Mouse (Mus musculus) heart, adult 8-10 months (tissue): Measurements from ENCODE around the gene Snap25. TPM values are rescaled to one million over a fixed set of nuclear protein-coding genes. Genes with fewer than 3 reads are reported as not detected.

Source experiments
- DNase-seq: peaks from one replicate; pipeline ENCODE4 v3.0.0; 2022; ENCODE audit warnings: low spot score
- total RNA-seq, 4 experiments: library from RNA; stranded (reverse); gene quantifications; 2 replicates each; pipeline ENCODE4 v1.2.4; 2022

The Snap25 gene
- total RNA-seq, 4 experiments from 2014 or later = 0.17 to 0.82 (median 0.48) TPM

GRCm38 (mm10) chr2:136807992-136808726 is 94.9 kb downstream of the Snap25 start:
- peak; percentile 16 for DNase-seq

- DNase-seq = no peak
Measured at GRCm38 (mm10) chr2:136811331-136811730, 98.1 kb downstream of the Snap25 start.

- no peak for DNase-seq
Measured at GRCm38 (mm10) chr2:136816717-136817400, 103.6 kb downstream of the Snap25 start.

- no peak for DNase-seq
Measured at GRCm38 (mm10) chr2:136823751-136824716, 110.8 kb downstream of the Snap25 start.

- no peak for DNase-seq
Measured at GRCm38 (mm10) chr2:136827612-136828011, 114.4 kb downstream of the Snap25 start.

Other genes starting within 250 kb of the Snap25 start
- under 1 TPM in 2 of 4 experiments, not detected in 2; 0.23 to 0.25 TPM for gene Ankef1, start 211.5 kb upstream of the Snap25 start, total RNA-seq
- 10 to 100 TPM; 18.8 to 61.2 (median 25.1) TPM for gene AL731706.2, start 172.2 kb downstream of the Snap25 start, total RNA-seq
- gene Slx4ip, start 177.8 kb downstream of the Snap25 start, total RNA-seq = 1 to 10 TPM; 1.3 to 2.0 (median 1.5) TPM
- gene AL731706.1, start 177.9 kb downstream of the Snap25 start, total RNA-seq = 10 to 100 TPM; 17.6 to 41.2 (median 31.2) TPM
- 10 to 100 TPM; 31.7 to 55.5 (median 44.6) TPM for gene Mkks, start 177.9 kb downstream of the Snap25 start, total RNA-seq